Mouse (Mus musculus) common myeloid progenitor, adult 5-6 weeks (primary cell): ENCODE measurements around the gene Csmd2. TPM values are rescaled to one million over a fixed set of nuclear protein-coding genes. Genes with fewer than 3 reads are reported as not detected.
"Not testable (repeated sequence)": the region's sequence is repeated elsewhere in the genome, so short reads cannot be mapped to it uniquely, and the experiment has no call there.

Experiments used
- ATAC-seq: replicated peaks from 2 replicates; pipeline ENCODE4 v1.8.0; 2016; ENCODE audit warnings: low read depth, mild to moderate bottlenecking, moderate TSS enrichment, inconsistent platforms; ENCODE audit not compliant: poor library complexity, severe bottlenecking
- total RNA-seq: library from RNA; stranded (forward); fragments of 200-1000, 187-1606 nt; gene quantifications from 2 replicates; pipeline ENCODE4 v1.2.3, GENCODE M21; 2017

Gene Csmd2
- total RNA-seq, 1 experiment from 2014 or later, result not detected

GRCm38 (mm10) chr4:128445514-128446260, 458.0 kb downstream of the Csmd2 start:
- no peak for ATAC-seq

DNA sequence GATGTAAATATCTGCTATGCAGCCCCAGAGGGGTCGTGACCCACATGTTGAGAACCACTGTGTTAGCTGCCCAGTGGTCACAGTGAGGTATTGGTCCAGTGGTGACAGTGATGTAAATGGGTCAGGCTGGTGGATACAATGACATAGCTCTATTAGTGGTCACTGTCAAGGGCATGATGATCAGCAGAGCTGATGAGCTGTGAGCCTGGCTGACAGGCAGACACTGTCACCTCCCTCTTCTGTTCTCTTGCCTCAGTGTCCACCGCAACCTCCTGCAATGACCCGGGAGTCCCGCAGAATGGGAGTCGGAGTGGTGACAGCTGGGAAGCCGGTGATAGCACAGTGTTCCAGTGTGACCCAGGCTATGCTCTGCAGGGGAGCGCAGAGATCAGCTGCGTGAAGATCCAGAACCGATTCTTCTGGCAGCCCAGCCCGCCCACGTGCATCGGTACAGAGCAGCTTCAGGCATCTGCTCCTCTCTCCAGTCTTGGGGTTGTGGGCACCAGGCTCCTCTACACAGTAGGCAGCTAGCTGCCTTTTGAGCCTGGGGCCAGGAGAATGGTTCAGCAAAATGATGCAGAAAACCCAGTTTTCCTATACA, 461.3 kb downstream of the Csmd2 start:
- ATAC-seq, result no peak

DNA sequence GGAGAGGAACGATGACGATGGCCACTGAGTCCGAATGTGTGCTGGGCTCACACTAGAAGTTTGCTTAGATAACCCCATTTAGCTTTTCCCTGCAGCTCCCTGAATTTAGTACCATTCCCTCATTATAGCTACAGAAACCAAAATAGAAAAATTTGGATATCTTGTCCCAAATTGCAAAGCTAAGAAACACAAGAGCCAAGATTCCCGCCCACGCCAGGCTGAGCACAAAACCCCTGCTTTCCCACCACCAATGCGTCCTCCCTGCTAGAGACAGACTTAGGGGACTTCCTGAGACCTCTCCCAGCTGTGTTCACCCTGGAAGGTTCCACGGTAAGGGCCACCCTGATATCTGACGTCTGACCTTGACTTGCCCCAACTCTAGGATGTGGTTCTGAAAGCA, 462.5 kb downstream of the Csmd2 start:
- ATAC-seq, result no peak

- ATAC-seq, result no peak
Measured at GRCm38 (mm10) chr4:128450974-128451373, 463.3 kb downstream of the Csmd2 start.

DNA sequence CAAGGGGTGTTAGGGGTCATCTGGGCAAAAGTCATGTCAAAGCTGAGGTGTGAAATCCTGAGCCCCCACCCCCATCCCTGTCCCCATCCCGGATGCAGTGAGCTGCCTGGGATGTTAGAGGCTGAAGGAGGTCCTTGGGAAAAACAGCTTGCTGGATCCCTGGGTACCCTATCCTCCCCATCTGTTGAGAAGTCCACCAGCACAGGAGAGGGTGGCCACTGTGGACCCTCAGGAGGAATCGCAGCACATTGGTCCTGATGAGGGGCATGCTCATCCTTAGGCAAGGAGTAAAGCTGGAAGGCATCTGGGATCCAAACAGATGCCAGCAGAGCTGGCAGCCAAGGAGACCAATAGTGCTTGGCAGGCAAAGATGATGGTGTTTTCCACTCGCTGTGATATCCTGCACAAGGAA, 463.7 kb downstream of the Csmd2 start:
- ATAC-seq, result no peak

GRCm38 (mm10) chr4:128466708-128467107, 479.1 kb downstream of the Csmd2 start:
- ATAC-seq, result no peak

DNA sequence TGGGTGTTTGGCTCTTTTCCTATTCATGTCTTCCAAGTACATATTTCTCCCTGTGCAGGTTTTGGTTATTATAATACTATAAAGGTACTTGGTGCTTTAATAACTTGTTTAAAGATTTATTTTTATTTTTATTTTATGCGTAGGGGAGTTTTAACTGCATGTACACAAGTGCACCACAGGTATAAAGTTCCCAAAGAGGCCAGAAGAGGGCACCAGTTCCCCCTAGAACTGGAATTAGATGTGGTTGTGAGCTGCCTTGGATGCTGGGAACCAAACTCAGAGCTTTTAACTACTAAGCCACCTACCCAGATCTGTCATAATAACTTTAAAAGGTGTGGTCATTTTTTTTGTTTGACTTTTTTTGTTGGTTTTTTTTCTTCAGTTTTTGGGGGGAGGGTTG, 480.4 kb downstream of the Csmd2 start:
- ATAC-seq, result no peak

GRCm38 (mm10) chr4:128476249-128476648, 488.6 kb downstream of the Csmd2 start:
- no peak for ATAC-seq

- ATAC-seq, result no peak
Measured at GRCm38 (mm10) chr4:128483891-128484290, 496.2 kb downstream of the Csmd2 start.

GRCm38 (mm10) chr4:128484679-128485078, 497.0 kb downstream of the Csmd2 start:
- no peak for ATAC-seq

DNA sequence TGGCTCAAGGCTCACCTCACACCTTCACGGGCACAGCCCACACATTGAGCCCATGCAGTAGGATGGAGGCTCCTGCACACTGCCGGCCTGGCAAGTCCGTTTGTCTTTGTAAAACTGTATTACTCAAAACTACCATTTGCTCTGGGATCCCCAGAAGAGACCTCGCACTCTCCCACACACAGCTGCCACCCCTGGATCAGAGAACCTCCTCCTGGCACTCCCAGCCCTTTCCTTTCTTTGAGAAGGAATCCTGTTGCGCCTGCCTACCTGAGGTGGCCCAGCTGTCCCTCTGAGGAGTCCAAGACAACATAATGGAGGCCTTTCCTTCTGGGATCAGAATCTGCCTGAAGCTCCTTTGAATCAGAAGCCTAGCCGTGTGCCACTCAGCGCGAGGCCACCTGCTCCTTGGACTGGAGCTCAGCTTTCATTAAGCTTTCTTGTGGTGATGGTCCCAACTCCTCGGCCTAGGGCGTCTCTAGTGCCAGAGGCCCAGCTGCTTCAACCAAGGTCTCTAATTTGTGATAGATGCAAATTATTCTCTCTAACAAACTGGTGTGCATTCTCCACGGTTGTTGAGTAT, 502.0 kb downstream of the Csmd2 start:
- no peak for ATAC-seq

DNA sequence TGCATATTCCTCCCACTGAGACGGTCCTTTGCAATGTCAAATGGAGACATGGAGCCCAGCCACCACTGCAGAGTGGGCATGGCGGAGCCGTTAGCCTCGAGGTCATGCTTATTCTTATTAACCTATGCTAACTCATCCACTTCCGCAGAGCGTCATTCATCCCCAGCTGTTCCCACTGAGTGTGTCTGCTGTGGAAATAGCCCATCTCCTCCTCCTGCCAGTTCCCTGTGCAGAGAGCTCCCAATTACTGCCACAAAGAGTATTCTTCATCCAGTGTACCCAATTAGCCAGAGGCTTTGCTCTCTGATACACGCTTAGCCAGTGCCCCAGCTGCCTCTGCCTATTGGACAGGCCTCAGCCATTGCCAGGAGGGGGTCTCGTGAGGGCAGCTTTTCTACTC, 504.4 kb downstream of the Csmd2 start:
- no peak for ATAC-seq

DNA sequence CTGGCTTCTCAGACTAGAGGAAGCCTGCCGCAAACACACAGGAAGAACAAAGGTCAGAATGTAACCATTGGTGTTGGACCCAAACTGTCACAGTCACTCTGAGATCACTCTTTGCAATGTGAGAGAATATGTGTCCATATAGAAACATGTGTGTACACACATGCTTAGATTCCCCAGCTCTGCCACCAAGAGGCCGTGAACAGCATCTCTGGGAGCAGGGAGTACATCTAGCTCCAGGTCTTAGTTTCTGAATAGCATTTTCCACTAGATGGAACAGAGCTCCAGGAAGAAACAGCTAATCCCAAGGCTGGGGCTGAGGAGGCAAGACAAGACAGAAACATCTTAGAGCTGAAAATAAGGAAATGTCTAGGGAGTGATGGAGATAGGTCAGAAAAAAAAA, 512.3 kb downstream of the Csmd2 start:
- no peak for ATAC-seq

DNA sequence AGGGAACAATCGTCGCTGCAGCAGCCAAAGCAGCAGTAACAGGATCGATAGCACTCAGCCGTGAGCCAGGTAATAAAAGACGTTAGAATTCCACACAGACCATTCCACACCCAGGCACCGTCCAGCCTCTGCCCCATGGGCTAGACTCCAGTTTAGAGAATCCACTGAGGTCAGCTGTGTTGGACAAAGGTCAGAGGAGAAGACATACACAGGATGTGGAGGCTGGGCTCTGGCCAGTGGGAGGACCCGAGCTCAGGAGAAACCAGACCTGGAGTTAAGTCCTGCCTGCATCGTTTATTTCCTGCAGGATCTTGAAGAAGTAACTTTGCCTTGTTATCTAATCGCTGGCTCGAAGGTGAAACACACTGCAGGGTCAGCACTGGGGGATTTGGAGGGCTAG, 519.2 kb downstream of the Csmd2 start:
- ATAC-seq, result no peak

DNA sequence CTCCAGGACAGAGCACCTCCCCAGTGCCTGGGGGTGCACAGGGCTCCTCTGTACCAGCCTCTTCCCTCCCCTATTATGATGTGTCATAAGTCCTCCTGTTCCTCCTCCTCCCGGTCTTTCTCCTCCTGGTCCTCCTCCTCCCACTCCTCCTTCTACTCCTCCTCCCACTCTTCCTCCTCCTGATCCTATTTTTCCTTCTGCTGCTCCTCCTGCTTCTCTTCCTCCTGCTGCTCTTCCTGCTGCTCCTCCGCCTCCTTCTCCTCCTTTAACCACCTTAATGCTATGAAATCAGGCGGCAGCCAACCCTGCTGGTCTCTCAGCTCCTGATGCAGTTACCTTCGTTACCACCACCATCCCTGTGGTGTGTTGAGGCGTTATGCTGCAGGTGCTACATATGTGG, 522.2 kb downstream of the Csmd2 start:
- ATAC-seq, result no peak

DNA sequence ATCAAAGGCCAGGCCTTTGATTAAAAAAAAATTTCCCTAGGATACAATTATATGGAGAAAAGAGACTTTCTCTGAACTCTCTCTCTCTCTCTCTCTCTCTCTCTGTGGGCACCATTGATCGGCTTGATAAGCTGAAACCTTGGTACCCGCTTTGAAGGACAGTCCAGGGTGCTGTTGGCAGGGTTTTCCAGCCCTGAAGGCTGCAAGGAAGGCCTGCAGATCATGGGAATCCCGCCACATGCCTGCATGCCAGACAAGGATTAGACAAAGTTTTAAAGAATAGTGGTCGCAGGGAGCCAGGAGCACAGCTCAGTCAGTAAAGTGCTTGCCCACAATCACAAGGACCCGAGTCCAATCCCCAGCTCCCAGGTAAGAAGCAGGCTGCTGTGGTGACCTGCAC, 526.8 kb downstream of the Csmd2 start:
- ATAC-seq, result no peak

GRCm38 (mm10) chr4:128521276-128521675, 533.6 kb downstream of the Csmd2 start:
- no peak for ATAC-seq

GRCm38 (mm10) chr4:128543378-128543777, 555.7 kb downstream of the Csmd2 start:
- ATAC-seq, result no peak

DNA sequence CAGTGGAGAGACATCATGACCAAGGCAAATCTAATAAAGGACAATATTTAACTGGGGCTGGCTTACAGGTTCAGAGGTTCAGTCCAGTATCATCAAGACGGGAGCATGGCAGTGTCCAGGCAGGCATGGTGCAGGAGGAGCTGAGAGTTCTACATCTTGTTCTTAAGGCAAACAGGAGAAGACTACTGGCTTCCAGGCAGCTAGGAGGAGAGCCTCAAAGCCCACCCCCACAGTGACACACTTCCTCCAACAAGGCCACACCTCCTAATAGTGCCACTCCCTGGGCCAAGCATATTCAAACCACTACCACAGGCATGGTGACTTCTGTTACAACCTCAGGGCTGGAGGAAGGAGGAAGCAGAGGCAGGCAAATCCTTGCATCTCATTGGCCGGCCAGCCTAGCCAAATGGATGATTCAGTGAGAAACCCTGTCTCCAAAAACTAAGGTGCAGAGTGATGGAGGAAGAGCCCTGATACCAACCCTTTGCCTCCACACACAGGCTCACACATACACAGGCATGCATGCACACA, 556.4 kb downstream of the Csmd2 start:
- ATAC-seq, result not testable (repeated sequence)

- no peak for ATAC-seq
Measured at GRCm38 (mm10) chr4:128550756-128551155, 563.1 kb downstream of the Csmd2 start.

GRCm38 (mm10) chr4:128554198-128554597, 566.5 kb downstream of the Csmd2 start:
- ATAC-seq, result no peak
